Mouse (Mus musculus) lung, embryonic 14.5 days (tissue): ENCODE measurements around the gene Iqub. TPM values are rescaled to one million over a fixed set of nuclear protein-coding genes. Genes with fewer than 3 reads are reported as not detected.
A peak's percentile ranks its signal among the peaks of the same experiment; 100 is the strongest.

ENCODE experiments used
- ATAC-seq: fragments of 200-750 bp; cut with Nextera tagmentation; 2 replicates; pipeline ENCODE4 v1.8.0; 2017; ENCODE audit warnings: mild to moderate bottlenecking, moderate TSS enrichment, moderate library complexity; ENCODE audit not compliant: insufficient read depth
- DNase-seq: peaks from one replicate; pipeline ENCODE4 v3.0.0-alpha.2; 2015
- H3K27ac ChIP-seq: fragments of 300-500 bp; sonication (generic); 2 replicates; pipeline ENCODE4 v1.5.1; 2014; ENCODE audit warnings: low read depth, mild to moderate bottlenecking, moderate library complexity
- H3K27me3 ChIP-seq: fragments of 300-500 bp; sonication (generic); 2 replicates; pipeline ENCODE4 v1.6.1; 2014; ENCODE audit warnings: low read length, control low read depth; ENCODE audit not compliant: insufficient read depth
- H3K36me3 ChIP-seq: fragments of 300-500 bp; sonication (generic); 2 replicates; pipeline ENCODE4 v1.6.1; 2014; ENCODE audit warnings: control low read depth; ENCODE audit not compliant: insufficient read depth
- H3K4me1 ChIP-seq: fragments of 300-500 bp; sonication (generic); 2 replicates; pipeline ENCODE4 v1.6.1; 2014; ENCODE audit warnings: antibody characterized with exemption, control low read depth; ENCODE audit not compliant: insufficient read depth
- H3K4me2 ChIP-seq: fragments of 300-500 bp; sonication (generic); 2 replicates; pipeline ENCODE4 v1.6.1; 2014; ENCODE audit warnings: mild to moderate bottlenecking
- H3K4me3 ChIP-seq: fragments of 300-500 bp; sonication (generic); 2 replicates; pipeline ENCODE4 v1.5.1; 2014; ENCODE audit warnings: low read depth, low read length
- H3K9ac ChIP-seq: fragments of 300-500 bp; sonication (generic); 2 replicates; pipeline ENCODE4 v1.6.1; 2014
- H3K9me3 ChIP-seq: fragments of 300-500 bp; sonication (generic); 2 replicates; pipeline ENCODE4 v1.6.1; 2016; ENCODE audit warnings: low read depth, low read length, control low read depth
- CTCF ChIP-seq: IDR thresholded peaks from 2 replicates; pipeline ENCODE4 v1.5.1; 2016; ENCODE audit warnings: antibody characterized with exemption, low read depth
- WGBS: fragments of 180-500 bp; shearing (Covaris S2); extraction: QIAGEN DNeasy Blood & Tissue Kit; methylation state at CpG from one replicate; pipeline ENCODE4 v1.1.7; 2014; 5-methylcytosine and 5-hydroxymethylcytosine counted together
- polyA plus RNA-seq: library from polyadenylated mRNA; unstranded; fragments of >200 nt; fragmentation: Nextera tagmentation; extraction: Ambion mirVana; gene quantifications from 2 replicates; pipeline ENCODE4 v1.2.1, GENCODE M21; 2014

The Iqub gene
- polyA plus RNA-seq, 1 experiment from 2014 or later: 0.09 TPM

DNA sequence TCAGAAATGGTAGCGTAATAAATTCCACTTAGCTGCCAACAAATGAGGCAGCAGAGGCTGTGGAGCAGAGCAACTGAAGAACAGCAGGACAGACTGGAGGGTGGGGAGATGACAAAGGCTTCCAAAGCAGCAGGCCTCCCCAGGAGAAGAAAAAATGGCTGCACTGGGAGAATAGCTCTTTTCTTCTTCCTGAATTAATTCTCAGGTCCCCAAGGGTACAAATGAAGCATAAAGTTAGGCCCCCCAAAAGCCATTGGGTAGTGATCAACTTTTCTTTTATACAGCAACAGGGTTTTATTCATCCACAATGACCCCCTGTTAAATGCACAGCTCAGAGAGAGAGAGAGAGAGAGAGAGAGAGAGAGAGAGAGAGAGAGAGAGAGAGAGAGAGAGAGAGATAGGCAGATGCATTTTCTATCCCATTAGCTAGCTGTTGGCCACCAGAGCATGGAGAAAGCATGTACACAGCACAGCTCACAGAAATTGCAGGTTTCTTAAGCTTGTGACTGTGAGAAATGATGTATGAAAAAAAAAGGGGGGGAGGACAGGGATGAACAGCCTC, 44.2 kb downstream of the Iqub start:
- Histone ChIP-seq H3K4me3 (no peak overlapping the region), H3K27ac (no peak overlapping the region), H3K4me2 (no peak overlapping the region), H3K36me3 (no peaks in the 10 kb centered on the region), H3K9ac (no peak overlapping the region), H3K4me1 (no peaks in the 10 kb centered on the region), H3K9me3 (no peaks in the 10 kb centered on the region), H3K27me3 (no peaks in the 10 kb centered on the region)
- TF ChIP-seq CTCF: no peak
- no peak for ATAC-seq
- DNase-seq: no peak
- WGBS: 72% methylated on average over 1 of the region's 1 CpGs

DNA sequence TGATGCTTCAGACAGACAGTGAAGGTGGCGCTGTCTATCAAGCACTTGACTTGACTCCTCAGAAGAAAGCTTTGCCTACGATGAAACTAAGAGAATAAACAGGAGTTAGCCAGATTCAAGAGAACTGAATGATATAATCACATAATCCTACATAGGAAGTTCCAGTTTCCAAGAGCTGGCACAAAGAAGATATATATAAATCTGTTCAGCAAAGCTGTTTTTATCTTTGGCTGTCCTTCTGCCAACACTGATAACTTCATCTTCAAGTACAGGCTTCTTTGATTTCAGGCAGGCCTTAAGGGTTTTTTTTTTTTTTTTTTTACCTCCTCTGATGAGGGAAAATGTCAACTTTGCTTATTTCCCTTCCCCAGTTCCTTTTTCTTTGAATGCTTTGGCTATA, 44.7 kb downstream of the Iqub start:
- no peaks in the 10 kb centered on the region for H3K36me3 ChIP-seq
- H3K27me3 ChIP-seq: no peaks in the 10 kb centered on the region
- no peak overlapping the region for H3K27ac ChIP-seq
- no peak overlapping the region for H3K4me2 ChIP-seq
- no peak overlapping the region for H3K9ac ChIP-seq
- no peak for ATAC-seq
- no peak for TF ChIP-seq CTCF
- no peaks in the 10 kb centered on the region for H3K9me3 ChIP-seq
- no peak for DNase-seq
- 82% methylated on average over 2 of the region's 2 CpGs for WGBS
- H3K4me1 ChIP-seq: no peaks in the 10 kb centered on the region
- no peak overlapping the region for H3K4me3 ChIP-seq

DNA sequence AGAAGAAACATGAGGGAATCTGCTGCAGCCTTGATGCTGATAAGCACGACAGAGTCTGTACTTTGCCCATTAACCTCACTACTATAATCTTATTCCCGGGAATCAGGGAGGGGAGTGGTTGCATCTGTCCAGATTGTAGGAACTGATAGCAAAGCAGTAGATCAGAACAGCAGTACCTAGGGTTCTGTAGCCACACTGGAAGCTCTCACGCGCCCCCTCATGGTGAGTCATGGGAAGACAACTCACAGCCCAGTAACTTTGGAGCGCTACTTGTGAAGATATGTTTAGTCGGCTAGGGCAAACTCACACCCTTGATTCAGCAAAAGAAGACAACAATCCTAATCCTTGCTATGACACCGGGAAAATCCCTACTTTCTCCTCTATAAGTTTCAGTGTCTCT, 58.8 kb downstream of the Iqub start:
- Histone ChIP-seq H3K4me2 (no peak overlapping the region), H3K27me3 (no peaks in the 10 kb centered on the region), H3K27ac (no peak overlapping the region), H3K36me3 (no peaks in the 10 kb centered on the region), H3K4me3 (no peak overlapping the region), H3K4me1 (no peaks in the 10 kb centered on the region), H3K9me3 (no peaks in the 10 kb centered on the region), H3K9ac (no peak overlapping the region)
- peak; percentile 71 for DNase-seq
- TF ChIP-seq CTCF: peak; percentile 71
- ATAC-seq: no peak
- 35% methylated on average over 7 of the region's 7 CpGs for WGBS

DNA sequence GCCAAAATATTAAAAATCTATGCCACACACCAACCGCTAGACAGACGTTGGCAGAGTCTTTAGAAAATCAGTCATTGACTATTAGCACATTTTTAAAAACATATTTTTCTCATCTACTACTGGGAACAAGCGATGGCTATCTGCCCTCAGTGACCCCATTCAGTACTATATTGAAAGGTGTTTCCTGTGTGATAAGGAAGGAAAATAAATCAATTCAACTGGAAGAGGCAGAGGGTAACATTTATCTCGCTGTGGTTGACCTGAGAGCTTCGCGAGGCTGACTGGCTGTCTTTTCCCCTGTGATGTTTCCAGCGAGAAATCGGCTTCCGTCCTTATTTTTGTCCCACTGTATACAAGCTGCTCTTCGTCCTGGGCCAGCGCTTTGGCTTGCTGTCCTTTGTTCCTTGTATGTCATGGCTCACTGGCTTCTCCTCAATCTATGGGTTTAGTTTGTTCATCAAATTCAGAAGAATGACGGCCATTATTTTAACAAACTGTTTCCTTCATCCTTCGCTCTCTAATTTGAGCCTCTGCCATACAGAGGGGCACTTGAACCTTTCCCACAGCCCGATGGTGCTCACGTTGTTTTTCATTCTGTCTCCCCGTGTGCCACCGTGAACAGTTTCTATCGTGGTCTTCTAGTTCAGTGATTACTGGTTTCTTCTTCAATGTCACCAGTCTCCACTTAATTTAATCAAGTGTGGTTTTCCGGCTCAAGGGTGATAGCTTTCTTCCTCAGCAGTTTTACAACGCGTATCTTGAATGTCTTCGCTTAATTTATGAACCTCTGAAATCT, 63.6 kb downstream of the Iqub start:
- H3K4me2 ChIP-seq: peak overlapping the region; percentile 29; the same call in 1 of the 2 replicates
- ATAC-seq (no peak), DNase-seq (peak; percentile 22)
- no peaks in the 10 kb centered on the region for H3K4me1 ChIP-seq
- whole genome bisulfite sequencing: 51% methylated on average over 22 of the region's 22 CpGs
- H3K4me3 ChIP-seq: no peak overlapping the region
- no peak overlapping the region for H3K9ac ChIP-seq
- TF ChIP-seq CTCF: no peak
- H3K36me3 ChIP-seq: no peaks in the 10 kb centered on the region
- no peak overlapping the region for H3K27ac ChIP-seq
- H3K9me3 ChIP-seq: no peaks in the 10 kb centered on the region
- no peaks in the 10 kb centered on the region for H3K27me3 ChIP-seq

DNA sequence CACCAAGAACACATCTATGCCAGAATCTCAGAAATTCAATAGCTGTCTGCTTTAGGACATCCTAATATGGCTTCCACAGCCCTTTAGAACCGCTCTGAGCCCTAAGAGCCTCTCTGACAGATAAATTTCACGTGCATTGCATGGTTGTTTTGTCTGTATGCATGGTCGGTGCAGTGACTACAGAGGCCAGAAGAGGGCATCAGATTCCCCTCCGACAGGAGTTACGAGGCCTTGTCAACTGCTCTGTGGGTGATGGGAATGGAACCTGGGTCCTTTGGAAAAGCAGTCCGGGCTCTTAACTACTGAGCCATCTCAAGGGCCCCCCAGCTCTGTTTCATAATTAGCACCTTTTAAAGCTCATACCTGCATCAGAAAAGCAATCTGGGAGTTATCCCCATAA, 64.6 kb downstream of the Iqub start:
- H3K4me3 ChIP-seq: no peak overlapping the region
- TF ChIP-seq CTCF: peak; percentile 14; the same call in 1 of the 2 replicates
- H3K36me3 ChIP-seq: no peaks in the 10 kb centered on the region
- H3K9ac ChIP-seq: no peak overlapping the region
- no peak for ATAC-seq
- no peaks in the 10 kb centered on the region for H3K9me3 ChIP-seq
- no peak for DNase-seq
- no peaks in the 10 kb centered on the region for H3K4me1 ChIP-seq
- no peak overlapping the region for H3K4me2 ChIP-seq
- H3K27ac ChIP-seq: no peak overlapping the region
- H3K27me3 ChIP-seq: no peaks in the 10 kb centered on the region
- WGBS: 87% methylated on average over 6 of the region's 6 CpGs

DNA sequence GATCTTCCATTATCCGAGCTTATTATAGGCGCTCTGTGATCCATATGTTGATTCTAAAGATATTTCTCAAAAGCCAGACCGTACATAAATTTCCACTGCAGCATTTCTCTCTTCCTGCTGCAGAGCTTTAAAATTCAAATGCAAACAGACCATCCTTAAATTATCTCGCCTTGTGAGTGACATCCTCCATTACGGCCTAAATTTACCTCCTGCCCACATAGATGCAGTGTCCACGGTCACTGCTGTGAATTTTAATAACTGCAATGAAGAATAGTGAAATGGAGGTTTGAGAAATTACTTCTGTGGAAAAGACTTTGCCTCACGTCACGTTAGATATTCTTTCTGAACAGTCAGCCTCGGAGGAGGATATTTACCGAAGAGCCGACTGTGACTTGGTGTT, 98.8 kb downstream of the Iqub start:
- H3K27me3 ChIP-seq: no peaks in the 10 kb centered on the region
- WGBS: 83% methylated on average over 11 of the region's 11 CpGs
- H3K9ac ChIP-seq: no peak overlapping the region
- no peak overlapping the region for H3K4me3 ChIP-seq
- no peak for TF ChIP-seq CTCF
- DNase-seq: no peak
- no peaks in the 10 kb centered on the region for H3K4me1 ChIP-seq
- H3K4me2 ChIP-seq: no peak overlapping the region
- no peak for ATAC-seq
- H3K9me3 ChIP-seq: no peaks in the 10 kb centered on the region
- H3K36me3 ChIP-seq: no peaks in the 10 kb centered on the region
- no peak overlapping the region for H3K27ac ChIP-seq

DNA sequence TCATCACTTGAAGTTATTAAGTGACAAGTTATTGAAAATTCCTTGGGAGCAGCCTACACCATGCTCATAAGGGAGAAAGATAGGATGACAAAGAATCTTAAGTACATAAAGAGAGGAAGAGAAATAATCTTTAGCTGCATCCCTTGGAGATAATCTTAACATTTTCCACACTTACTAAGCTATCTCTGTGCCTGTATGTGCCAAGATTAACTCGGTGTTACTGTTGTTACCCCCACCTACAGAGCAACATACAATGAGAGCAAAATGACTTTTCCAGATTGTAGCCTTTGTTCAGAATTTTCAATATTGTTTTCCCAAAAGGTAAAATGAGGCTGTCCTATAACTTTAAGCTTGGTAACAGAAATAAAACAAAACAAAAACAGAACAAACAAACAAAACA, 99.4 kb downstream of the Iqub start:
- no peak for DNase-seq
- no peaks in the 10 kb centered on the region for H3K9me3 ChIP-seq
- ATAC-seq: no peak
- no peak overlapping the region for H3K4me3 ChIP-seq
- TF ChIP-seq CTCF: no peak
- no peaks in the 10 kb centered on the region for H3K27me3 ChIP-seq
- no peak overlapping the region for H3K27ac ChIP-seq
- H3K36me3 ChIP-seq: no peaks in the 10 kb centered on the region
- no peak overlapping the region for H3K9ac ChIP-seq
- no peaks in the 10 kb centered on the region for H3K4me1 ChIP-seq
- 76% methylated on average over 1 of the region's 1 CpGs for WGBS
- H3K4me2 ChIP-seq: no peak overlapping the region
